Mouse (Mus musculus) lung, embryonic 15.5 days (tissue): ENCODE measurements around the gene Ntrk3. TPM values are rescaled to one million over a fixed set of nuclear protein-coding genes. Genes with fewer than 3 reads are reported as not detected.

Source experiments
- ATAC-seq: fragments of 200-750 bp; cut with Nextera tagmentation; 2 replicates; pipeline ENCODE4 v1.8.0; 2017; ENCODE audit warnings: moderate number of reproducible peaks, borderline replicate concordance; ENCODE audit not compliant: low FRiP score, low TSS enrichment; ENCODE audit errors: extremely low read depth
- H3K27ac ChIP-seq: fragments of 300-500 bp; sonication (generic); 2 replicates; pipeline ENCODE4 v1.5.1; 2015; ENCODE audit warnings: moderate library complexity, mild to moderate bottlenecking, inconsistent platforms
- H3K27me3 ChIP-seq: fragments of 300-500 bp; sonication (generic); 2 replicates; pipeline ENCODE4 v1.6.1; 2015; ENCODE audit warnings: inconsistent platforms
- H3K36me3 ChIP-seq: fragments of 300-500 bp; sonication (generic); 2 replicates; pipeline ENCODE4 v1.6.1; 2015; ENCODE audit warnings: inconsistent platforms
- H3K4me1 ChIP-seq: fragments of 300-500 bp; sonication (generic); 2 replicates; pipeline ENCODE4 v1.6.1; 2015; ENCODE audit warnings: inconsistent platforms
- H3K4me2 ChIP-seq: fragments of 300-500 bp; sonication (generic); 2 replicates; pipeline ENCODE4 v1.6.1; 2015; ENCODE audit warnings: inconsistent platforms, mild to moderate bottlenecking, moderate library complexity
- H3K4me3 ChIP-seq: fragments of 300-500 bp; sonication (generic); 2 replicates; pipeline ENCODE4 v1.5.1; 2015; ENCODE audit warnings: mild to moderate bottlenecking, inconsistent platforms
- H3K9ac ChIP-seq: fragments of 300-500 bp; sonication (generic); 2 replicates; pipeline ENCODE4 v1.6.1; 2015; ENCODE audit warnings: inconsistent platforms
- H3K9me3 ChIP-seq: fragments of 300-500 bp; sonication (generic); 2 replicates; pipeline ENCODE4 v1.6.1; 2016; ENCODE audit warnings: inconsistent platforms
- WGBS: fragments of 180-500 bp; shearing (Covaris S2); methylation state at CpG from one replicate; pipeline ENCODE4 v1.1.7; 2015; 5-methylcytosine and 5-hydroxymethylcytosine counted together
- polyA plus RNA-seq: library from polyadenylated mRNA; unstranded; fragments of >200 nt; fragmentation: Nextera tagmentation; extraction: Ambion mirVana; gene quantifications from 2 replicates; pipeline ENCODE4 v1.2.1, GENCODE M21; 2015

The Ntrk3 gene
- polyA plus RNA-seq, 1 experiment from 2014 or later = 1.1 TPM

DNA sequence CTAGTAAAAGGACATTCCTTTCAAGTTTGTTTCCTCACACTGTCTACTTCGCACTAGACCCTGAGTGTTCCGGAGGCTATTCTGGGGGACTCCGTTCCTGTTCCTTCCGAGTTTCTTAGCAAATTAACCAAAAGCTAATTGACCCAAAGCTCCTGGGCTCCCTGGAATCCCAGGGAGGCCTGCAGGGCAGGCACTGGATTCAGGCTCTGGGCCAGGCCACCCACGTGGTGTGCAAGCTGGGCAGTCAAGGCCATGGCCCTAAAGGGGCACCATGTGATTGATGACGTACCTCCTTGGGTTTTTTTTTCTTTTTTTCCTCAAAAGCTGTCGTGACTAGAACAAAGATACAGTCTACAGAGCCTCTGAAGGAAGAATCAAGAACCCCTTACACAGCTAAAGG is 246.6 kb downstream of the Ntrk3 start:
- no peaks in the 10 kb centered on the region for H3K4me1 ChIP-seq
- no peak for ATAC-seq
- no peaks in the 10 kb centered on the region for H3K9me3 ChIP-seq
- H3K27ac ChIP-seq = no peak overlapping the region
- no peak overlapping the region for H3K4me3 ChIP-seq
- WGBS = 19% methylated on average over 7 of the region's 7 CpGs
- H3K9ac ChIP-seq = no peak overlapping the region
- H3K27me3 ChIP-seq = no peaks in the 10 kb centered on the region
- no peaks in the 10 kb centered on the region for H3K36me3 ChIP-seq
- H3K4me2 ChIP-seq = no peak overlapping the region

GRCm38 (mm10) chr7:78484290-78484689 is 253.5 kb downstream of the Ntrk3 start:
- Histone ChIP-seq H3K27ac (no peak overlapping the region), H3K4me3 (no peak overlapping the region), H3K36me3 (no peaks in the 10 kb centered on the region), H3K9ac (no peak overlapping the region), H3K27me3 (no peaks in the 10 kb centered on the region), H3K4me1 (no peaks in the 10 kb centered on the region), H3K9me3 (no peaks in the 10 kb centered on the region), H3K4me2 (no peak overlapping the region)
- ATAC-seq = no peak
- WGBS = 74% methylated on average over 2 of the region's 2 CpGs

- WGBS = 79% methylated on average over 3 of the region's 3 CpGs
These were observed 254.1 kb downstream of the Ntrk3 start for GRCm38 (mm10) chr7:78483729-78484128.

GRCm38 (mm10) chr7:78483061-78483460 is 254.8 kb downstream of the Ntrk3 start:
- H3K4me2 ChIP-seq = no peak overlapping the region
- H3K27ac ChIP-seq = no peak overlapping the region
- no peaks in the 10 kb centered on the region for H3K9me3 ChIP-seq
- no peaks in the 10 kb centered on the region for H3K36me3 ChIP-seq
- no peaks in the 10 kb centered on the region for H3K4me1 ChIP-seq
- H3K27me3 ChIP-seq = no peaks in the 10 kb centered on the region
- 69% methylated on average over 2 of the region's 2 CpGs for WGBS
- ATAC-seq = no peak
- H3K4me3 ChIP-seq = no peak overlapping the region
- H3K9ac ChIP-seq = no peak overlapping the region

More at GRCm38 (mm10) chr7:78483729-78484128, 254.1 kb downstream of the Ntrk3 start:
- H3K9me3 ChIP-seq = no peaks in the 10 kb centered on the region
- no peaks in the 10 kb centered on the region for H3K36me3 ChIP-seq
- H3K9ac ChIP-seq = no peak overlapping the region
- no peak overlapping the region for H3K27ac ChIP-seq
- H3K4me2 ChIP-seq = no peak overlapping the region
- H3K4me1 ChIP-seq = no peaks in the 10 kb centered on the region
- H3K4me3 ChIP-seq = no peak overlapping the region
- ATAC-seq = no peak
- no peaks in the 10 kb centered on the region for H3K27me3 ChIP-seq

DNA sequence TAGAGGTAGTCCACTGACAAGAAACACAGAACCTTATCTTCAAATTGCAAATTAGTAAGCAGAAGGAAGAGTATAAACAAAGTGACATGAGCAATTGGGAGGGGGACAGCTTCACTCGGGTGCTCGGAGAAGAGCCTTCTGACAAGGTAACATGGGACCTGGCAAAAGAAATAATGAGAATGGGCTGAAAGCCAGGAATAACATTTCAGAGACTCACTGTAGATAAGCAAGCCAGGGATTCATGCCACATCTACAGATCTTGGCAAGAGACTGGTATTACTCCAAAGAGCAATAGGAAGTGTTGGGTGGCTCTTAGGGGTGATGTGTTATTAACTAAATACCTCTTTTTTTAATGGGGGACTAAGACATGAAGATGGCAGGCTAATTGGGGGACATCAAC is 258.9 kb downstream of the Ntrk3 start:
- H3K27ac ChIP-seq = no peak overlapping the region
- no peaks in the 10 kb centered on the region for H3K4me1 ChIP-seq
- H3K27me3 ChIP-seq = no peaks in the 10 kb centered on the region
- WGBS = 44% methylated on average over 2 of the region's 2 CpGs
- no peaks in the 10 kb centered on the region for H3K9me3 ChIP-seq
- no peak overlapping the region for H3K4me2 ChIP-seq
- no peak for ATAC-seq
- H3K36me3 ChIP-seq = no peaks in the 10 kb centered on the region
- H3K9ac ChIP-seq = no peak overlapping the region
- H3K4me3 ChIP-seq = no peak overlapping the region

GRCm38 (mm10) chr7:78471755-78472154 is 266.1 kb downstream of the Ntrk3 start:
- no peak for ATAC-seq
- Histone ChIP-seq H3K27me3 (no peaks in the 10 kb centered on the region), H3K27ac (no peak overlapping the region), H3K4me2 (no peak overlapping the region), H3K36me3 (no peaks in the 10 kb centered on the region), H3K9me3 (no peaks in the 10 kb centered on the region), H3K4me3 (no peak overlapping the region), H3K9ac (no peak overlapping the region), H3K4me1 (no peaks in the 10 kb centered on the region)
- WGBS = 80% methylated on average over 4 of the region's 4 CpGs

GRCm38 (mm10) chr7:78471270-78471669 is 266.5 kb downstream of the Ntrk3 start:
- Histone ChIP-seq H3K27me3 (no peaks in the 10 kb centered on the region), H3K27ac (no peak overlapping the region), H3K4me2 (no peak overlapping the region), H3K9me3 (no peaks in the 10 kb centered on the region), H3K9ac (no peak overlapping the region), H3K36me3 (no peaks in the 10 kb centered on the region), H3K4me1 (no peaks in the 10 kb centered on the region), H3K4me3 (no peak overlapping the region)
- WGBS = 84% methylated on average over 1 of the region's 1 CpGs
- no peak for ATAC-seq

DNA sequence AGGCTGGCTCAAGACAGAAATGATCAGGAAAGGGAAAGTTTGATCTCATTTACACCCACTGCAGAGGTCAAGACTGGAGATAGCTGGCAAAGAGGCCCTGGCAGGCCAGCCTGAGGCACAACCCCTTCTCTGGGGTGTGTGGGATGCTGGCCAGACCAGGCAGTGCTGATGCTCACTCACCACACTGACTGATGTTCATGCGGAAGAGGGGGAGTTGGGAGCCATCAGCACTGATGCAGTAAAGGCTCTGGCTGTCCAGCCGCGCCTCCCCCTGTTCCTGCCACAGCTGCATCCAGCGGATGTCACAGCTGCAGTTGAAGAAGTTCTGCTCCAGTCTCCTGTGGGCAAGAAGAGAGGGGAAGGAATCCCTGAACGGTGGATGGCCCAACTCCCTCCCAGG is 275.2 kb downstream of the Ntrk3 start:
- Histone ChIP-seq H3K4me1 (no peaks in the 10 kb centered on the region), H3K27me3 (no peaks in the 10 kb centered on the region), H3K4me2 (no peak overlapping the region), H3K9ac (no peak overlapping the region), H3K27ac (no peak overlapping the region), H3K4me3 (no peak overlapping the region), H3K36me3 (no peaks in the 10 kb centered on the region), H3K9me3 (no peaks in the 10 kb centered on the region)
- ATAC-seq = no peak
- 62% methylated on average over 5 of the region's 5 CpGs for WGBS

DNA sequence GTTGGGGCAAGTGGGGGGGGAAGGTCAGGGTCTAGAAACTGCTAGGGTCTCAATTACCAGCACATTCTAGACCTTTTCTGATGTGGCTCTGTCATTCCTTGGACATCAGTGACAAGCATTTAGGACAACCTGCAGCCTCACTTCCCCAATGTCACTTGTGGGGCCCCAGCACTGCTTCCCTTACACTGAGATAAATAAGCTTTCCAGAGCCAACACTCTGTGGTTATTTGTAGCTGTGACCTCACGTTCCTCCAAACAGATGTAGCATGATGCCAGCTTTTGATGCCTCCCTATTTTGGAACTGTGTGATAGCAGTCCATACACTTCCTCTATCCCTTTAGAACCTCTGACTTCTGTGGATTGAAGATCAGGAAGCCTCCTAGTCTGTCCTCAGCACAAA is 278.8 kb downstream of the Ntrk3 start:
- no peak overlapping the region for H3K4me2 ChIP-seq
- no peaks in the 10 kb centered on the region for H3K4me1 ChIP-seq
- ATAC-seq = no peak
- no peak overlapping the region for H3K4me3 ChIP-seq
- no peaks in the 10 kb centered on the region for H3K27me3 ChIP-seq
- H3K27ac ChIP-seq = no peak overlapping the region
- no peaks in the 10 kb centered on the region for H3K9me3 ChIP-seq
- H3K36me3 ChIP-seq = no peaks in the 10 kb centered on the region
- no peak overlapping the region for H3K9ac ChIP-seq
- 53% methylated on average over 1 of the region's 1 CpGs for WGBS

DNA sequence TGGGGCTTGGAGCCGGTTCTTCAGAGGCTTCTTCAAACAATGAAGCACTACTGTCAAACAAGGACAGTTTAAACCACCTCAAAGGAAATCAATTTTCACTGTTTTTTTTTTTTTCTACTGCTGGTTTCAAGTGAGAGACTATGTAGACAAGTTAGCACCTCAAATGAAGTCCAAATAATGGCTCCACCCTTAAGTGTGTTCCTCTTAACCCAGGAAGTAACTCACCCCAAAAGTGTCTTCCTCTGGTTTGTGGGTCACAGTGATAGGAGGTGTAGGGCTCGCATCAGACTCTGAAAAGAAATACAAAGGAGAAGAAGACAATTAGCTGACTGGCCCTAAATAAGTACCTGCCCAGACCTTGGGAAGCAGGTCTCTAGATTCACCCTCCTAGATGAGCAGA is 286.1 kb downstream of the Ntrk3 start:
- no peaks in the 10 kb centered on the region for H3K4me1 ChIP-seq
- no peak for ATAC-seq
- H3K27ac ChIP-seq = no peak overlapping the region
- no peak overlapping the region for H3K4me2 ChIP-seq
- H3K9ac ChIP-seq = no peak overlapping the region
- H3K36me3 ChIP-seq = no peaks in the 10 kb centered on the region
- 71% methylated on average over 2 of the region's 2 CpGs for WGBS
- H3K9me3 ChIP-seq = no peaks in the 10 kb centered on the region
- no peak overlapping the region for H3K4me3 ChIP-seq
- H3K27me3 ChIP-seq = no peaks in the 10 kb centered on the region

DNA sequence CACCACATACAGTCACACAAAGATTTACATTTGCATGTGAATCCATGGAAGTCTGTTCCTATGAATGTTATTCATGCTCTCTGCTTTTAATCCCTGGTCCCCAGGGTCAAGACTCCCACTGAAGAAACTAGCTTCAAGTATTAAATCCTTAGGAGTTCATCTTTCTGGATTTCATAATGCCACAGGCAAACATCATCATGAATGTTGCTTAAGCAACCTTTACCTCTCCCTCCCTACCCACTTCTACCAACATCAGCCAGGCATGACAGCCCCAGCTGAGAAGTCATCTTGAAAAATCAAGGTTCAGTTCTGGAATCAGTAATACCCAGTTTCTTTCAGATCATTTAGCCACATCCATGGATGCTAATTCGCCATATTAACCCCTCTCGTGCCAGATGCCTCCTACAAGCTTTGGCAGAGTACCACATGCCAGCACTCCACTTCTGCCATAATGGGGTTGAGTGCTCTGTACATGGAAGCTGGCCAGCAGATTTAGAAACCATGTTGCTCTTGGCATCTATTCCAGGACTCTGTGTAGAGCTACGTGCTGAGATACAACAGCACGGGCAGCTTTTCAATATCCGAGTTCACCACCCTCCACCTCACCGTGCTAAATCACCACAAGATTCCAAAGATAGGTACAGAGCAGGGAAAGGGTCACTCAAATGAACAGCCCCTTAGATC is 287.8 kb downstream of the Ntrk3 start:
- Histone ChIP-seq H3K9me3 (no peaks in the 10 kb centered on the region), H3K9ac (no peak overlapping the region), H3K27me3 (no peaks in the 10 kb centered on the region), H3K4me3 (no peak overlapping the region), H3K36me3 (no peaks in the 10 kb centered on the region), H3K27ac (no peak overlapping the region), H3K4me2 (no peak overlapping the region), H3K4me1 (no peaks in the 10 kb centered on the region)
- no peak for ATAC-seq
- 88% methylated on average over 6 of the region's 6 CpGs for WGBS

DNA sequence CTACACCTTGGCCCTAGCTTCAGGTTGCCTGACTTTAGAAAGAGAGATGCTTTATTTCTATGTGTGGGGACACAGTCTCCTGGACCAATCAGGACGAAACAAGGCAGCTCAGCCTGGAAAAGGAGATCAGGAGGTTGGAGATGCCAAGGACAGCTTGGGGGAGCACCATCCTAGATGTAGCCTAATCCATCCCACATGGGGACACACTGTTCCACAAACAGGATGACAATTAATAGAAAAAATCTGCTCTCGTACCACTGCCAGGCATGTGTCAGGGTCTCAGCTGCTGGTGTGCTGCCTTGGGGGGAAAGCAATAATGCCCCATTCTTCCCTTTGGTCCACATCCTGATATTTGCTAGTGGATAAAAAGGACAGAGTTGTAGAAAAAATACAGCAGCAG is 289.0 kb downstream of the Ntrk3 start:
- ATAC-seq = no peak
- Histone ChIP-seq H3K27ac (no peak overlapping the region), H3K9ac (no peak overlapping the region), H3K4me2 (no peak overlapping the region), H3K9me3 (no peaks in the 10 kb centered on the region), H3K4me3 (no peak overlapping the region), H3K4me1 (no peaks in the 10 kb centered on the region), H3K36me3 (no peaks in the 10 kb centered on the region), H3K27me3 (no peaks in the 10 kb centered on the region)
- 69% methylated on average over 2 of the region's 2 CpGs for WGBS
